In the genomic region with DNA sequence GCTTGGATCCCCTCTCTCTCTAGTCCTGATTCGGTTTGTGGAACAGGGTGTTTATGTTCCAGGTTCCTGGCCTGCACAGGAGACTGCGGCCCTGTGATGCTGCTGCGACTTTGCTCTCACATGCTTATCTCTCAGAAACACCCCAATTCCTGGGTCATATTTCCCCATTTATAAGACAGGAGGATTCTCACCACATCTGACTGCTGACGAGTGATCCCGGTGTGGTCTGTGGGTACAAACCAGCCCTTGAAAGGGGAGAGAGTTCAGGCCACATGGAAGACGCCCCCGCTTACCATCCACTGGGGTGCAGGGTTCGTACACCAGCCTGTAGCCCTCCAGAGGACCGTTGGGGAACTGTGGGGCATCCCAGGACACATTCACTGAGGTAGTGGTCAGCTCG, we compare ENCODE assay signal across 14 mouse cellular contexts. TPM values are rescaled to one million over a fixed set of nuclear protein-coding genes. Genes with fewer than 3 reads are reported as not detected.
DNase-seq lines count a peak whose midpoint lies in the region; ATAC-seq and TF ChIP-seq lines count a peak whose summit lies in the region.
"Had no signal": no experiment of that assay in that cellular context is flagged by ENCODE, and none has a peak within 500 bp of the region (broad histone marks: within the 10 kb centered on the region; RNA-seq: fewer than 3 reads in every experiment).

No protein-coding gene starts in this region.

- H3K36me3 ChIP-seq in forebrain, embryonic 10.5 days (replicated peaks), result no peaks in the 10 kb centered on the region
- H3K36me3 ChIP-seq in forebrain, embryonic 11.5 days (ENCODE audit: control insufficient read depth, insufficient read depth, low read length), result no peaks in the 10 kb centered on the region
- no peaks in the 10 kb centered on the region for H3K36me3 ChIP-seq in kidney, adult 2 months (ENCODE audit: control insufficient read depth, insufficient read depth, low read length)
- peaks cover 7% of the 10 kb centered on the region; the same call in 1 of the 2 replicates for H3K36me3 ChIP-seq in midbrain, embryonic 10.5 days
- H3K36me3 ChIP-seq in midbrain, embryonic 16.5 days (ENCODE audit: control insufficient read depth, insufficient read depth, low read length), result no peaks in the 10 kb centered on the region
- no peaks in the 10 kb centered on the region for H3K36me3 ChIP-seq in midbrain, postnatal 0 days (ENCODE audit: insufficient read depth, low read length)

- DNase-seq in forebrain, embryonic 10.5 days (ENCODE audit: extremely low spot score, low spot score), result no peak
- DNase-seq in forebrain, embryonic 11.5 days (ENCODE audit: low spot score), result no peak
- DNase-seq in kidney, adult 2 months, result no peak
- no peak for DNase-seq in kidney, postnatal 4 days
- no peak for DNase-seq in midbrain, embryonic 10.5 days (ENCODE audit: low spot score)
- no peak for DNase-seq in midbrain, postnatal 0 days (ENCODE audit: low spot score)
- no peak for DNase-seq in gastrocnemius, adult 8-10 months (ENCODE audit: low spot score in 2 of 2)
- DNase-seq: adrenal gland, postnatal 36 days; retina, postnatal 1 day; thymus, postnatal 4 days had no signal

- peak overlapping the region; percentile 75 for H3K27ac ChIP-seq in forebrain, embryonic 10.5 days
- no peak overlapping the region for H3K27ac ChIP-seq in forebrain, embryonic 11.5 days (ENCODE audit: low read depth, low read length)
- peak overlapping the region; percentile 61 for H3K27ac ChIP-seq in kidney, adult 2 months (ENCODE audit: insufficient read depth, low read depth, low read length)
- peak overlapping the region; percentile 76 for H3K27ac ChIP-seq in midbrain, embryonic 10.5 days (replicated peaks)
- H3K27ac ChIP-seq in midbrain, embryonic 16.5 days (ENCODE audit: low read length), result no peak overlapping the region
- H3K27ac ChIP-seq in midbrain, postnatal 0 days (ENCODE audit: low read depth, low read length), result 0 out of 2 replicates have a peak overlapping the region, but pooled peaks have one; percentile 26
- H3K27ac ChIP-seq: embryonic facial prominence, embryonic 13.5 days; liver, embryonic 14.5 days had no signal

- TF ChIP-seq POLR2A in kidney, adult 2 months (IDR thresholded peaks at IDR 0.05; ENCODE audit: low read depth, low read length), result no peak

- peaks cover 20% of the 10 kb centered on the region for H3K27me3 ChIP-seq in forebrain, embryonic 10.5 days (ENCODE audit: poor library complexity, severe bottlenecking)
- H3K27me3 ChIP-seq in forebrain, embryonic 11.5 days (ENCODE audit: control insufficient read depth, insufficient read depth, low read length), result no peaks in the 10 kb centered on the region
- H3K27me3 ChIP-seq in kidney, adult 2 months (replicated peaks; ENCODE audit: control insufficient read depth, insufficient read depth, low read length), result no peaks in the 10 kb centered on the region
- H3K27me3 ChIP-seq in midbrain, embryonic 10.5 days (ENCODE audit: low read depth, poor library complexity, severe bottlenecking), result peaks cover 54% of the 10 kb centered on the region
- H3K27me3 ChIP-seq in midbrain, embryonic 16.5 days (ENCODE audit: control insufficient read depth, insufficient read depth, low read depth, low read length), result no peaks in the 10 kb centered on the region
- no peaks in the 10 kb centered on the region for H3K27me3 ChIP-seq in midbrain, postnatal 0 days (ENCODE audit: insufficient read depth, low read length)
- H3K27me3 ChIP-seq: embryonic facial prominence, embryonic 13.5 days had no signal

- no peak for TF ChIP-seq CTCF in kidney, adult 2 months (conservative IDR thresholded peaks at IDR 0.05; ENCODE audit: insufficient read depth, insufficient read length, low read depth, low read length)
- TF ChIP-seq CTCF in midbrain, postnatal 0 days (IDR thresholded peaks at IDR 0.05), result peak; percentile 31

- H3K4me3 ChIP-seq in forebrain, embryonic 10.5 days, result no peak overlapping the region
- H3K4me3 ChIP-seq in forebrain, embryonic 11.5 days (ENCODE audit: low read depth, low read length), result no peak overlapping the region
- H3K4me3 ChIP-seq in kidney, adult 2 months (ENCODE audit: insufficient read depth, low read depth, low read length), result no peak overlapping the region
- no peak overlapping the region for H3K4me3 ChIP-seq in midbrain, embryonic 10.5 days
- H3K4me3 ChIP-seq in midbrain, embryonic 16.5 days (ENCODE audit: low read depth, low read length), result no peak overlapping the region
- H3K4me3 ChIP-seq in midbrain, postnatal 0 days (ENCODE audit: low read depth, low read length), result no peak overlapping the region
- H3K4me3 ChIP-seq: embryonic facial prominence, embryonic 13.5 days; myocyte had no signal

- no peak overlapping the region for H3K4me2 ChIP-seq in forebrain, embryonic 11.5 days (ENCODE audit: low read depth, low read length, severe bottlenecking)
- no peak overlapping the region for H3K4me2 ChIP-seq in midbrain, embryonic 16.5 days (ENCODE audit: low read length)
- H3K4me2 ChIP-seq in midbrain, postnatal 0 days (ENCODE audit: low read depth, low read length, poor library complexity, severe bottlenecking), result no peak overlapping the region
- H3K4me2 ChIP-seq: embryonic facial prominence, embryonic 13.5 days had no signal

- H3K9me3 ChIP-seq in forebrain, embryonic 10.5 days, result no peaks in the 10 kb centered on the region
- H3K9me3 ChIP-seq in forebrain, embryonic 11.5 days (ENCODE audit: control insufficient read depth, low read length), result no peaks in the 10 kb centered on the region
- no peaks in the 10 kb centered on the region for H3K9me3 ChIP-seq in midbrain, embryonic 10.5 days (replicated peaks)
- H3K9me3 ChIP-seq in midbrain, embryonic 16.5 days (replicated peaks; ENCODE audit: control insufficient read depth, low read length, poor library complexity, severe bottlenecking), result no peaks in the 10 kb centered on the region
- H3K9me3 ChIP-seq in midbrain, postnatal 0 days (ENCODE audit: low read length), result no peaks in the 10 kb centered on the region
- H3K9me3 ChIP-seq: embryonic facial prominence, embryonic 13.5 days had no signal

- ATAC-seq in forebrain, embryonic 11.5 days (replicated peaks; ENCODE audit: low FRiP score), result no peak
- no peak for ATAC-seq in midbrain, embryonic 16.5 days
- no peak for ATAC-seq in midbrain, postnatal 0 days (ENCODE audit: low FRiP score)

- peaks cover 68% of the 10 kb centered on the region for H3K4me1 ChIP-seq in forebrain, embryonic 10.5 days
- H3K4me1 ChIP-seq in forebrain, embryonic 11.5 days (replicated peaks; ENCODE audit: control insufficient read depth, insufficient read depth, low read length), result peaks cover 25% of the 10 kb centered on the region
- H3K4me1 ChIP-seq in kidney, adult 2 months (ENCODE audit: control insufficient read depth, insufficient read depth, low read length), result no peaks in the 10 kb centered on the region
- peaks cover 61% of the 10 kb centered on the region for H3K4me1 ChIP-seq in midbrain, embryonic 10.5 days
- peaks cover 6% of the 10 kb centered on the region for H3K4me1 ChIP-seq in midbrain, embryonic 16.5 days (ENCODE audit: control insufficient read depth, insufficient read depth, low read length)
- H3K4me1 ChIP-seq in midbrain, postnatal 0 days (ENCODE audit: insufficient read depth, low read length), result 0 out of 2 replicates have a peak, but pooled peaks cover 4% of the 10 kb centered on the region

- no peak overlapping the region for H3K9ac ChIP-seq in forebrain, embryonic 11.5 days (ENCODE audit: low read length)
- no peak overlapping the region for H3K9ac ChIP-seq in midbrain, embryonic 16.5 days (ENCODE audit: low read depth, low read length)
- 0 out of 2 replicates have a peak overlapping the region, but pooled peaks have one; percentile 19 for H3K9ac ChIP-seq in midbrain, postnatal 0 days (replicated peaks; ENCODE audit: low read length, poor library complexity, severe bottlenecking)
- H3K9ac ChIP-seq: liver, embryonic 14.5 days had no signal

- 79% methylated on average over 10 of the region's 10 CpGs for WGBS in forebrain, embryonic 10.5 days
- 72% methylated on average over 10 of the region's 10 CpGs for WGBS in forebrain, embryonic 11.5 days
- WGBS in kidney, adult 2 months, result 72% methylated on average over 10 of the region's 10 CpGs
- 71% methylated on average over 10 of the region's 10 CpGs for WGBS in midbrain, embryonic 10.5 days
- WGBS in midbrain, embryonic 16.5 days, result 70% methylated on average over 10 of the region's 10 CpGs
- 75% methylated on average over 10 of the region's 10 CpGs for WGBS in midbrain, postnatal 0 days

RNA-seq across cellular contexts. Expression of gene Cdc42ep4, which starts 54.3 kb away (rescaled TPM):
- 107 TPM in 2 replicates for polyA plus RNA-seq in forebrain, embryonic 10.5 days (2016; fragmentation: Nextera tagmentation; extraction: Ambion mirVana)
- polyA plus RNA-seq in forebrain, embryonic 11.5 days (2014; fragmentation: Nextera tagmentation; extraction: Ambion mirVana), result 78.5 and 88.6 TPM in 2 replicates
- polyA plus RNA-seq in kidney, adult 2 months (2012; rRNA removed), result 18.0 and 18.2 TPM in 2 replicates
- polyA plus RNA-seq in midbrain, embryonic 10.5 days (2016; fragmentation: Nextera tagmentation; extraction: Ambion mirVana), result 91.4 and 105 TPM in 2 replicates
- polyA plus RNA-seq in midbrain, embryonic 16.5 days (2015; fragmentation: Nextera tagmentation; extraction: Ambion mirVana), result 73.2 and 75.0 TPM in 2 replicates
- 88.0 and 89.5 TPM in 2 replicates for total RNA-seq in midbrain, postnatal 0 days (2014; rRNA removed)
- polyA plus RNA-seq in midbrain, postnatal 0 days (2015; fragmentation: Nextera tagmentation; extraction: Ambion mirVana), result 60.3 and 63.2 TPM in 2 replicates
- 1 to 10 TPM; 2.8 to 6.4 (median 5.0) TPM for total RNA-seq in gastrocnemius, adult 8-10 months (2022)

Comparison
In these comparisons a context has a peak if more than half of its experiments do, and no peak if none do; other contexts are left out.
1. H3K27ac ChIP-seq: peak in forebrain, embryonic 10.5 days (single experiment), kidney, adult 2 months (single experiment), midbrain, embryonic 10.5 days (single experiment) and midbrain, postnatal 0 days (single experiment); none in forebrain, embryonic 11.5 days (single experiment) and midbrain, embryonic 16.5 days (single experiment).